Mouse (Mus musculus) testis, postnatal 14 days (tissue): ENCODE measurements around the gene Abcb9.
A peak's percentile ranks its signal among the peaks of the same experiment; 100 is the strongest.
"Not testable (repeated sequence)": the region's sequence is repeated elsewhere in the genome, so short reads cannot be mapped to it uniquely, and the experiment has no call there.

Experiments
- DNase-seq: peaks from one replicate; pipeline ENCODE4 v3.0.0; 2021; ENCODE audit warnings: low spot score

Abcb9 gene

GRCm38 (mm10) chr5:124059677-124060076, 35.9 kb downstream of the Abcb9 start:
- no peak for DNase-seq

- DNase-seq = no peak
Observed at GRCm38 (mm10) chr5:124058749-124059148, 36.8 kb downstream of the Abcb9 start.

GRCm38 (mm10) chr5:124056956-124057355, 38.6 kb downstream of the Abcb9 start:
- no peak for DNase-seq

- DNase-seq = no peak
Observed at GRCm38 (mm10) chr5:124056219-124056618, 39.4 kb downstream of the Abcb9 start.

GRCm38 (mm10) chr5:124052641-124053040, 43.0 kb downstream of the Abcb9 start:
- not testable (repeated sequence) for DNase-seq

GRCm38 (mm10) chr5:124051899-124052491, 43.6 kb downstream of the Abcb9 start:
- DNase-seq = no peak

GRCm38 (mm10) chr5:124050095-124051050, 45.2 kb downstream of the Abcb9 start:
- DNase-seq = no peak

GRCm38 (mm10) chr5:124049249-124050045, 46.2 kb downstream of the Abcb9 start:
- DNase-seq = no peak

- DNase-seq = peak; percentile 46
Observed at GRCm38 (mm10) chr5:124046741-124047401, 48.7 kb downstream of the Abcb9 start.

- DNase-seq = no peak
Observed at GRCm38 (mm10) chr5:124045453-124046010, 50.1 kb downstream of the Abcb9 start.

GRCm38 (mm10) chr5:124043999-124044398, 51.6 kb downstream of the Abcb9 start:
- DNase-seq = no peak

- peak; percentile 82 for DNase-seq
Observed at GRCm38 (mm10) chr5:124043212-124043978, 52.2 kb downstream of the Abcb9 start.

- no peak for DNase-seq
Observed at GRCm38 (mm10) chr5:124041097-124041496, 54.5 kb downstream of the Abcb9 start.

GRCm38 (mm10) chr5:124039602-124040001, 56.0 kb downstream of the Abcb9 start:
- DNase-seq = no peak

- DNase-seq = no peak
Observed at GRCm38 (mm10) chr5:124036836-124037235, 58.8 kb downstream of the Abcb9 start.

GRCm38 (mm10) chr5:124036341-124036740, 59.3 kb downstream of the Abcb9 start:
- no peak for DNase-seq

- no peak for DNase-seq
Observed at GRCm38 (mm10) chr5:124035806-124036205, 59.8 kb downstream of the Abcb9 start.

GRCm38 (mm10) chr5:124035406-124035805, 60.2 kb downstream of the Abcb9 start:
- no peak for DNase-seq

- DNase-seq = no peak
Observed at GRCm38 (mm10) chr5:124034471-124034870, 61.1 kb downstream of the Abcb9 start.

GRCm38 (mm10) chr5:124032001-124032508, 63.5 kb downstream of the Abcb9 start, which contains the start of gene Vps37b:
TSS of gene Vps37b (minus strand) at chr5:124032270.
- peak; percentile 89 for DNase-seq
